Mouse (Mus musculus) heart, embryonic 12.5 days (tissue): ENCODE data around the gene Cacna1a. TPM values are rescaled to one million over a fixed set of nuclear protein-coding genes. Genes with fewer than 3 reads are reported as not detected.

Experiments
- ATAC-seq: fragments of 200-750 bp; cut with Nextera tagmentation; 2 replicates; pipeline ENCODE4 v1.8.0; 2017; ENCODE audit warnings: moderate TSS enrichment, moderate library complexity; ENCODE audit not compliant: insufficient number of reproducible peaks, low FRiP score
- H3K27ac ChIP-seq: fragments of 300-500 bp; sonication (generic); 2 replicates; pipeline ENCODE4 v1.5.1; 2016; ENCODE audit warnings: mild to moderate bottlenecking, moderate library complexity; ENCODE audit not compliant: poor library complexity, severe bottlenecking
- H3K27me3 ChIP-seq: fragments of 300-500 bp; sonication (generic); replicated peaks from 2 replicates; pipeline ENCODE4 v1.6.1; 2016; ENCODE audit warnings: mild to moderate bottlenecking, moderate library complexity
- H3K36me3 ChIP-seq: fragments of 300-500 bp; sonication (generic); 2 replicates; pipeline ENCODE4 v1.6.1; 2016; ENCODE audit warnings: mild to moderate bottlenecking, moderate library complexity
- H3K4me1 ChIP-seq: fragments of 300-500 bp; sonication (generic); replicated peaks from 2 replicates; pipeline ENCODE4 v1.6.1; 2016; ENCODE audit warnings: mild to moderate bottlenecking
- H3K4me2 ChIP-seq: fragments of 300-500 bp; sonication (generic); 2 replicates; pipeline ENCODE4 v1.6.1; 2016; ENCODE audit warnings: mild to moderate bottlenecking, moderate library complexity
- H3K4me3 ChIP-seq: fragments of 300-500 bp; sonication (generic); 2 replicates; pipeline ENCODE4 v1.5.1; 2016; ENCODE audit warnings: mild to moderate bottlenecking
- H3K9ac ChIP-seq: fragments of 300-500 bp; sonication (generic); 2 replicates; pipeline ENCODE4 v1.6.1; 2016; ENCODE audit warnings: mild to moderate bottlenecking, moderate library complexity
- H3K9me3 ChIP-seq: fragments of 300-500 bp; sonication (generic); replicated peaks from 2 replicates; pipeline ENCODE4 v1.6.1; 2016; ENCODE audit warnings: mild to moderate bottlenecking, moderate library complexity
- WGBS: fragments of 180-500 bp; shearing (Covaris S2); methylation state at CpG from one replicate; pipeline ENCODE4 v1.1.7; 2016; 5-methylcytosine and 5-hydroxymethylcytosine counted together
- polyA plus RNA-seq: library from polyadenylated mRNA; unstranded; fragments of >200 nt; fragmentation: Nextera tagmentation; extraction: Ambion mirVana; gene quantifications from 2 replicates; pipeline ENCODE4 v1.2.1, GENCODE M21; 2016

Cacna1a gene
- polyA plus RNA-seq, 1 experiment from 2014 or later: 9.2 TPM

DNA sequence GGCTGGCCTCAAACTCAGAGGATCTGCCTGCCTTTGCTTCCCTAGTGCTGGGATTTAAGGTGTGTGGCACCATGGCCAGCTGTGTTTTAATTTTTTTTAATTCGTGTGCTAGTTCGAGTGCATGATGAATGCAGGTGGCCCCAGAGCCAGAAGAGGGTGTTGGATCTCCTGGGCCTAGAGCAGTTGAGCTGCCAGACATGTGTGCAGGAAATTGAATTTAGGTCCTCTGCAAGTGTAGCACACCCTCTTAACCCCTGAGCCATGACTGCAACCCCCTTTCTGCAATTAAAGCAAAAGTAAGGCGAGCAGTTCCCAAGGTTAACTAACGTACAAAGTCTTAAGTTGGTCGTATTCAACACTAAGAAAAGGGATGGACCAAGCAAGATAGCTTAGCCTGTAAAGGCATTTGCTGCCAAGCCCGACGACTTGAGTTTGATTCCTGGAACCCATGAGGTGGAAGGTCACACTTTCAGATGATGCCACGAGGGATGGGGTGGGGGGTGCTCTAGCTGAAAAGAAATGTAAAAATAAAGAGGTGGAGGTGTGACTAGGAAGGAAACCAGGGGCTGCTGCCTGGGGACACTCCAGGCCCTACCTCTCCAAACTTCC is 249.8 kb downstream of the Cacna1a start:
- Histone ChIP-seq H3K9me3 (no peaks in the 10 kb centered on the region), H3K9ac (peak overlapping the region; percentile 88), H3K27me3 (0 out of 2 replicates have a peak, but pooled peaks cover 3% of the 10 kb centered on the region), H3K36me3 (no peaks in the 10 kb centered on the region), H3K4me1 (peaks cover 43% of the 10 kb centered on the region), H3K27ac (peak overlapping the region; percentile 92; the same call in 1 of the 2 replicates), H3K4me3 (peak overlapping the region; percentile 69), H3K4me2 (peak overlapping the region; percentile 92)
- WGBS: 45% methylated on average over 8 of the region's 8 CpGs
- no peak for ATAC-seq

DNA sequence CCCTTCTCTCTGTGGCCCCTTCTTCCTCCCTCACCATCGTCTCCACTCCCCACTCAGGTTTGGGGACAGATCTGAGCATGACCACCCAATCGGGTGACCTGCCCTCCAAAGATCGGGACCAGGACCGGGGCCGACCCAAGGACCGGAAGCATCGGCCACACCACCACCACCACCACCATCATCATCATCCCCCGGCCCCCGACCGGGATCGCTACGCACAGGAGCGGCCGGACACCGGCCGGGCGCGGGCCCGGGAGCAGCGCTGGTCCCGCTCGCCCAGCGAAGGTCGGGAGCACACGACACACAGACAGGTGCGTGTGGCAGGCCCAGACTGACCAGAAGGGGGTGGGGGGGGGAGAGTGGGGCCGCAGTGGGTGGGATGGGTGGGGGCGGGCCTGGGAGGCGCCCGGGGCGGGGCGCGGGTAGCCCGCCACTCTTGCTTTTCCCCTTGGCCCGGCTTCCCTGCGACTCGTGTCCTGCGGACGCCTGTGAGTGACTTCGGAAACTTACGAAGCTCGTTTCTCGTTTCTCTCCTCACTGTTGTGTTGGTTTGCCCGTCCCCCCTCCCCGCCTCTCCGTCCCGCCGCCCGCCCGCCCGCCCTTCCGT is 250.4 kb downstream of the Cacna1a start:
- Histone ChIP-seq H3K4me1 (peaks cover 42% of the 10 kb centered on the region), H3K4me2 (peak overlapping the region; percentile 92), H3K27ac (peak overlapping the region; percentile 92), H3K36me3 (no peaks in the 10 kb centered on the region), H3K27me3 (0 out of 2 replicates have a peak, but pooled peaks cover 3% of the 10 kb centered on the region), H3K9ac (peak overlapping the region; percentile 88), H3K9me3 (no peaks in the 10 kb centered on the region), H3K4me3 (peak overlapping the region; percentile 69)
- ATAC-seq: peak; percentile 15
- under 1% methylated on average over 46 of the region's 52 CpGs for WGBS

DNA sequence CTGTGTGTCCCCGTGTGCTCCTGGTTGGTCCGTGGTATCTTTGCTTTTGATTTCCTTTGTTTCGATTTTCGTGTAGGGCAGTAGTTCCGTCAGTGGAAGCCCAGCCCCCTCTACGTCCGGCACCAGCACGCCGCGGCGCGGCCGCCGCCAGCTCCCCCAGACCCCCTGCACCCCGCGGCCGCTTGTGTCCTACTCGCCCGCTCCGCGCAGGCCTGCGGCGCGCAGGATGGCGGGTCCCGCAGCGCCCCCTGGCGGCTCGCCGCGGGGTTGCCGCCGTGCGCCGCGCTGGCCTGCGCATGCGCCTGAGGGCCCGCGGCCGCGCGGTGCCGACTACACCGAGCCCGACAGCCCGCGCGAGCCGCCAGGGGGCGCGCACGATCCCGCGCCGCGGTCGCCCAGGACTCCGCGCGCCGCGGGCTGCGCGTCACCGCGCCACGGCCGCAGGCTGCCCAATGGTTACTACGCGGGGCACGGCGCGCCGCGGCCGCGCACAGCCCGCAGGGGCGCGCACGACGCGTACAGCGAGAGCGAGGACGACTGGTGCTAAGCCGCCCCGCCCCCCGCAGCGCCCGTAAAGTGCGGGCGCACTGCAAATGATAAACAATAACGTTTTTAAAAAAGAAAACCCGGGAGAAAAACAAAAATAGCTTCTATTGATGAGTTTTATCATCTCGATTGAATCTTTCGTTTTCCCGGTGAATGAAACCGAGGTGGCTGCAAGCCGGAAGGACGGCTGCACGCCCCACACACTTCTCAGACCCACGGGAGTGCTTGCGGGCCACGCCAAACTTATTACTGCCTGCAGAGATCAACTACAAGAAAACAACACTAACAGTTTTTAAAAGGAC is 251.1 kb downstream of the Cacna1a start:
- Histone ChIP-seq H3K4me3 (peak overlapping the region; percentile 69), H3K4me2 (peak overlapping the region; percentile 92), H3K27me3 (no peaks in the 10 kb centered on the region), H3K9ac (peak overlapping the region; percentile 88), H3K36me3 (no peaks in the 10 kb centered on the region), H3K4me1 (peaks cover 36% of the 10 kb centered on the region), H3K27ac (peak overlapping the region; percentile 92), H3K9me3 (no peaks in the 10 kb centered on the region)
- WGBS: 2% methylated on average over 104 of the region's 106 CpGs
- ATAC-seq: peak; percentile 94

DNA sequence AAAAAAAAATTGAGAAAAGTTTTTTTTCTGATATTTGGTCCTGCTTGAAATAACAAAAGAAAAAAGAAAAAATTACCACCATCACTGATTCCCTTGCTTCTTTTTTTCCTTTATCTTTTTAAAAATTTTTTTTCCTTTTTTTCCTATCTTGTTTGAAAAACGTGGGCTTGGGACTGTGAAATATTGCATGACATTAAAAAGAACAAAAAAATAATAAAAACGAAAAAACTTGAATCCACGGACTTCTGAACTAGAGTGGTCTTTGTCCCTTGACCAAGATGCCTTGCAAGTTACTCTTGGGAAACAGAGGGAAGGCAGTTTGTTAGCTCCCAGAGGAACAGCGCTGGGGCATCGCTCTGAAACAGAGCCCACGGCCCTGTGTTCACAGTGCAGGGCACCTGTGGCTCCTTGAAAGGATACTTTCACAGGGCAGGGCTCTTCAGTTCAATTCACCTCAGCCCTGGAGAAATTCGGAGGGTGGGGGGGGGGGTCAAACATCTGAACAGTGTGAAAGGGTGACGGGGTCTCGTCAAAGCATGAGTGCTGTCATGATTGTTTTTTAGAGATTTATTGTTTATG is 251.9 kb downstream of the Cacna1a start:
- peaks cover 33% of the 10 kb centered on the region for H3K4me1 ChIP-seq
- no peaks in the 10 kb centered on the region for H3K27me3 ChIP-seq
- H3K4me3 ChIP-seq: peak overlapping the region; percentile 69
- H3K27ac ChIP-seq: no peak overlapping the region
- no peak overlapping the region for H3K9ac ChIP-seq
- H3K9me3 ChIP-seq: no peaks in the 10 kb centered on the region
- peak overlapping the region; percentile 92 for H3K4me2 ChIP-seq
- 42% methylated on average over 9 of the region's 9 CpGs for WGBS
- H3K36me3 ChIP-seq: no peaks in the 10 kb centered on the region
- ATAC-seq: no peak

DNA sequence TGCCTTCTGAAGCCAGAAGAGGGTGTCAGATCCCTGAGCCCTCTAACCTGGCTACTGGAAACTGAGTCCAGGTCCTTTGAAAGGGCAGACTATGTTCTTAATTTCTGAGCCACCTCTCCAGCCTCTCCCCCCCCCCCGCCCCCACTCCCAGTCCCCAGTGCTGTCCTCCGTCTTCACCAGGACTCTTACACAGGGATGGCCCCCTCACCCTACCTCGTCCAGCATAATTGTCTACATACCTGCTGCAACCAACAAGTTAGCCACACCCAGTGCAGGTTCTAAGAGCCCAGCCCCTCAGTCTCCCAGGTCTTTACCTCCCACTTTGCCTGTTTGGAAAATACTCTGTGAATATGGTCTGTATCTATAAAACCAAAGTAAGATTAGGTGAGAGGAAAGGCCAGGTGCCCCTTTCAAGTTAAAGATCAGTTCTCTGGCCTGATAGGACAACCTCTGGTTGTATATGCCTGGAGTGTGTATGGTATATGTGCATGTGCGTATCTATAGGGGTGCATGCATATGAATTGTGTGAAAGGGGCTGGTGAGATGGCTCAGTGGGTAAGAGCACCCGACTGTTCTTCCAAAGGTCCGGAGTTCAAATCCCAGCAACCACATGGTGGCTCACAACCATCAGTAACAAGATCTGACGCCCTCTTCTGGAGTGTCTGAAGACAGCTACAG is 252.5 kb downstream of the Cacna1a start:
- Histone ChIP-seq H3K36me3 (no peaks in the 10 kb centered on the region), H3K4me3 (no peak overlapping the region), H3K4me2 (peak overlapping the region; percentile 44; the same call in 1 of the 2 replicates), H3K9me3 (no peaks in the 10 kb centered on the region), H3K9ac (no peak overlapping the region), H3K27me3 (no peaks in the 10 kb centered on the region), H3K4me1 (peaks cover 30% of the 10 kb centered on the region), H3K27ac (no peak overlapping the region)
- ATAC-seq: no peak
- WGBS: 59% methylated on average over 7 of the region's 7 CpGs

DNA sequence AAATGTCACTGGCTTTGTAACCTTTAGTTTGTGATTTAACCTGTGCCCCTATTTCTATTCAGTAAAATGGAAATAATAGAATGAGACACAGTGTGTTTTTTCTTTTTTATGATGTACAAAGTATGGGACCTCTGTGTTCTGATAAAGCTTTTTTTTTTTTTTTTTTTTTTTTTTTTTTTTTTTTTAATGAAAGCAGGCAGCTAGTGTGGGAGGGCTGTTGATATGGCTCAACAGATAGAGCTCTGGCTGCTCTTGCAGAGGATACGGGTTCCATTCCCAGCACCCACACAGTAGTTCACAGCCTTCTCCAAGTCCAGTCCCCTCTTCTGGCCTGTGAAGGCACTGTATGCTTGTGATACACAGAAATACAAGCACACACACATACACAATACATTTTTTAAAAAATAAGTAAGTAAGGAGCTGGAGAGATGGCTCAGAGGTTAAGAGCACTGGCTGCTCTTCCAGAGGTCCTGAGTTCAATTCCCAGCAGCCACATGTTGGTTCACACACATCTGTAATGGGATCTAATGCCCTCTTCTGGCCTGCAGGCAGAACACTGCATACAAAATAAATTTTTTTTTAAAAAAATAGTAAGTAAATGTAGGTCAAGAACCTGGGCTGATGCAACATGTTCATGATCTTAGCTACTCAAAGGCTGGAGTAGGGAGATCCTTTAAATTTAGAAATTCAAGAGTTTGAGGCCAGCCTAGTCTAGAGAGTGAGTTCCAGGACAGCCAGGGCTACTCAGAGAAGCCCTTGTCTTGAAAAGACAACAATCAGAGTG is 253.5 kb downstream of the Cacna1a start:
- ATAC-seq: no peak
- no peaks in the 10 kb centered on the region for H3K27me3 ChIP-seq
- peaks cover 22% of the 10 kb centered on the region for H3K4me1 ChIP-seq
- no peaks in the 10 kb centered on the region for H3K36me3 ChIP-seq
- H3K9me3 ChIP-seq: no peaks in the 10 kb centered on the region
- no peak overlapping the region for H3K27ac ChIP-seq
- no peak overlapping the region for H3K4me2 ChIP-seq
- WGBS: 55% methylated on average over 1 of the region's 1 CpGs
- no peak overlapping the region for H3K4me3 ChIP-seq
- H3K9ac ChIP-seq: no peak overlapping the region

DNA sequence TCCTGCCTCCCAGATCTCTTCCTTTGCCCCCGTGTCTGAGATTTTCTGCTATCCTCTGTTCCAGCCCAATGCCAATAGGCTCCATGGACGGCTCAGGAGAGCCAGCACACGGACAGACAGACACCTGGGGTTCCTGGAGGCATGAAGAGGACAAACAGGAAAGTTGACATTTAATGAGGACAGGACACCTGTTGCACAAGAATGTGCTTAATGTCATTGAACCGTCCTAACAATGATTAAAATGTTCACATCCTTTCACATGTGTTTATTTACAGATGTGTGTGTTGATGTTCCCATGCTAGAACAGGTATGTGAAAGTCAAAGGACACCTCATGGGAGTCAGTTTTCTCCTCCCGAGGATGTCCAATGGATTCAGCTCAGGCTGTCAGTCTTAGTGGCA is 254.8 kb downstream of the Cacna1a start:
- no peak overlapping the region for H3K27ac ChIP-seq

DNA sequence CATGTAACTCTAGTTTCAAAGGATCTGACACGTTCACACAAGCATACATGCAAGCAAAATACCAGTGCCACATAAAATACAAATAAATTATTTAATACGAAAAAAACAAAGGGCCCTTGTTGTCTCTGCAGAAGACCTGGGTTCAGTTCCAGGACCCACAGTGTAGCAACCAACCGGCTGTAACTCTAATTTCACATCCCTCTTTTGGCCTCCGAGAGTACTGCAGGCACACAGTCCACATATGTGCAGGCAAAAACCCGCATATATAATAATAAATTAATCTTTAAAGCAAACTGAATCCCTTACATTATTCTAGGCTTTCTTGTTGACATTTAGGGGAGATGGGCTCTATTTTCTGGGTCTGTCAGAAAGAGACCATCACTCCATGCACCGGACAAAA is 258.6 kb downstream of the Cacna1a start:
- Histone ChIP-seq H3K4me1 (peaks cover 24% of the 10 kb centered on the region), H3K4me3 (peak overlapping the region; percentile 26; the same call in 1 of the 2 replicates), H3K4me2 (peak overlapping the region; percentile 62), H3K36me3 (no peaks in the 10 kb centered on the region), H3K27ac (peak overlapping the region; percentile 58), H3K27me3 (no peaks in the 10 kb centered on the region), H3K9ac (no peak overlapping the region), H3K9me3 (no peaks in the 10 kb centered on the region)
- WGBS: 51% methylated on average over 6 of the region's 6 CpGs
- ATAC-seq: no peak

More for the DNA sequence above, 254.8 kb downstream of the Cacna1a start:
- H3K27me3 ChIP-seq: no peaks in the 10 kb centered on the region
- ATAC-seq: no peak
- no peaks in the 10 kb centered on the region for H3K9me3 ChIP-seq
- H3K36me3 ChIP-seq: no peaks in the 10 kb centered on the region
- 70% methylated on average over 5 of the region's 5 CpGs for WGBS
- no peak overlapping the region for H3K4me2 ChIP-seq
- H3K4me1 ChIP-seq: peaks cover 30% of the 10 kb centered on the region
- H3K4me3 ChIP-seq: no peak overlapping the region
- no peak overlapping the region for H3K9ac ChIP-seq

DNA sequence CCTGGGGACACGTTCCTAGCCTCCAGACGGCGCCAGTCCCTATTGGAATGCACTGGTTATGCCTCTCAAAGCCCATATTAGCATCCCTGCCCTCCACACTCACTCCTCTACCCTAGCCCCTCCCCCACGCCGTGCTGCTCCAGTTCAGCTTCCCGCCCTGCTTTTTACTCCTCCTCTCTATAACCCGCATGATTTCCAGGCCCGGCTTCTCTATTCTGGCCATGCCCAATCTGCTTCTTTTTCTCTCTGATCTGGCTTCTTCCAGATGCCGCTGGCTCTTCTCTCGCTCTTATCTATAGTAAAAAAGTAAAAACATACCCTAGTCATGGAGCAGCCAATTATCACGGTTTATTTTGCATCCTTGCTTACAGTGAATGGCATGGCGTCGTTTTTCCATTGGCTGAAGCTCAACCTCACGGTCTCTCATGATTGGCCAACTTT is 259.2 kb downstream of the Cacna1a start:
- 2% methylated on average over 14 of the region's 14 CpGs for WGBS
- peak; percentile 59; the same call in 1 of the 2 replicates for ATAC-seq

DNA sequence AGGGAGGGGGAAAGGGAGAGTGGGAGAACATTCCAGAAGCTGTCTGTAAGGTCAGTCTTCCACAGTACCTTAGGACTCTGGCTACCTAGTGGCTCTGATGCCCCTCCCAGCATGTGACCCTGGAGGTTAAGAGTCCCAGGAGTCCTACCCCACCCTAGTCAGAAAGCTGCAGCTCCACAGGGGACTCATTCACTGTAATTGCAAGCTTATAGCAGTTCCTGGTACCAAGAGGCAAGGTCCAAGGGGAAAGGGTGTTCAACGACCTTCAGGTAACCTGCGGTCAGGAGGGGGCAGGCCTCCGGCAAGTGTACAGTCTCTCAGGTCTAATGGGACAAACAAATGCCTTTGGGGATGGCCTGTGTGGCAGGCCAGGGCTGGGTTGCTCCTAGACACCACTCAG is 262.0 kb downstream of the Cacna1a start:
- peak overlapping the region; percentile 38; the same call in 1 of the 2 replicates for H3K27ac ChIP-seq
- no peaks in the 10 kb centered on the region for H3K27me3 ChIP-seq
- H3K36me3 ChIP-seq: no peaks in the 10 kb centered on the region
- H3K4me2 ChIP-seq: no peak overlapping the region
- ATAC-seq: no peak
- H3K9me3 ChIP-seq: no peaks in the 10 kb centered on the region
- 0 out of 2 replicates have a peak overlapping the region, but pooled peaks have one; percentile 5 for H3K9ac ChIP-seq
- no peak overlapping the region for H3K4me3 ChIP-seq
- peaks cover 33% of the 10 kb centered on the region for H3K4me1 ChIP-seq
- whole genome bisulfite sequencing: 55% methylated on average over 3 of the region's 3 CpGs

More for the DNA sequence above, 259.2 kb downstream of the Cacna1a start:
- H3K27ac ChIP-seq: peak overlapping the region; percentile 58
- H3K27me3 ChIP-seq: no peaks in the 10 kb centered on the region
- peaks cover 21% of the 10 kb centered on the region for H3K4me1 ChIP-seq
- H3K9ac ChIP-seq: peak overlapping the region; percentile 1; the same call in 1 of the 2 replicates
- no peaks in the 10 kb centered on the region for H3K9me3 ChIP-seq
- H3K36me3 ChIP-seq: no peaks in the 10 kb centered on the region
- H3K4me3 ChIP-seq: peak overlapping the region; percentile 26
- H3K4me2 ChIP-seq: peak overlapping the region; percentile 62
